Mouse (Mus musculus) heart, embryonic 16.5 days (tissue): ENCODE results near the gene Slc30a2. TPM values are rescaled to one million over a fixed set of nuclear protein-coding genes. Genes with fewer than 3 reads are reported as not detected.

ENCODE experiments used
- ATAC-seq: fragments of 200-750 bp; cut with Nextera tagmentation; replicated peaks from 2 replicates; pipeline ENCODE4 v1.8.0; 2017; ENCODE audit warnings: moderate number of reproducible peaks; ENCODE audit not compliant: insufficient read depth, low FRiP score; ENCODE audit errors: extremely low read depth
- H3K27ac ChIP-seq: fragments of 300-500 bp; sonication (generic); 2 replicates; pipeline ENCODE4 v1.5.1; 2014; ENCODE audit warnings: mild to moderate bottlenecking, low read length, control low read depth, moderate library complexity
- H3K27me3 ChIP-seq: fragments of 300-500 bp; sonication (generic); 2 replicates; pipeline ENCODE4 v1.6.1; 2014; ENCODE audit warnings: low read length, mixed read lengths; ENCODE audit not compliant: control insufficient read depth, insufficient read depth
- H3K36me3 ChIP-seq: fragments of 300-500 bp; sonication (generic); 2 replicates; pipeline ENCODE4 v1.6.1; 2014; ENCODE audit not compliant: control insufficient read depth, insufficient read depth
- H3K4me1 ChIP-seq: fragments of 300-500 bp; sonication (generic); 2 replicates; pipeline ENCODE4 v1.6.1; 2014; ENCODE audit warnings: low read length, mixed read lengths; ENCODE audit not compliant: control insufficient read depth, insufficient read depth
- H3K4me2 ChIP-seq: fragments of 300-500 bp; sonication (generic); 2 replicates; pipeline ENCODE4 v1.6.1; 2014; ENCODE audit warnings: low read depth, mild to moderate bottlenecking, control low read depth, low read length
- H3K4me3 ChIP-seq: fragments of 300-500 bp; sonication (generic); 2 replicates; pipeline ENCODE4 v1.5.1; 2014; ENCODE audit warnings: mild to moderate bottlenecking, control low read depth, low read length
- H3K9ac ChIP-seq: fragments of 300-500 bp; sonication (generic); 2 replicates; pipeline ENCODE4 v1.6.1; 2014; ENCODE audit warnings: low read length, control low read depth
- H3K9me3 ChIP-seq: fragments of 300-500 bp; sonication (generic); replicated peaks from 2 replicates; pipeline ENCODE4 v1.6.1; 2016; ENCODE audit warnings: low read length; ENCODE audit not compliant: control insufficient read depth
- WGBS: fragments of 180-500 bp; shearing (Covaris S2); extraction: QIAGEN DNeasy Blood & Tissue Kit; methylation state at CpG from one replicate; pipeline ENCODE4 v1.1.7; 2014; 5-methylcytosine and 5-hydroxymethylcytosine counted together
- polyA plus RNA-seq: library from polyadenylated mRNA; unstranded; fragments of >200 nt; fragmentation: Nextera tagmentation; extraction: Ambion mirVana; gene quantifications from 2 replicates; pipeline ENCODE4 v1.2.1, GENCODE M21; 2015

Slc30a2 gene
- polyA plus RNA-seq, 1 experiment from 2014 or later: 0.42 TPM

- H3K4me1 ChIP-seq: peaks cover 42% of the 10 kb centered on the region
Observed at GRCm38 (mm10) chr4:134302084-134302483, 40.9 kb upstream of the Slc30a2 start.

DNA sequence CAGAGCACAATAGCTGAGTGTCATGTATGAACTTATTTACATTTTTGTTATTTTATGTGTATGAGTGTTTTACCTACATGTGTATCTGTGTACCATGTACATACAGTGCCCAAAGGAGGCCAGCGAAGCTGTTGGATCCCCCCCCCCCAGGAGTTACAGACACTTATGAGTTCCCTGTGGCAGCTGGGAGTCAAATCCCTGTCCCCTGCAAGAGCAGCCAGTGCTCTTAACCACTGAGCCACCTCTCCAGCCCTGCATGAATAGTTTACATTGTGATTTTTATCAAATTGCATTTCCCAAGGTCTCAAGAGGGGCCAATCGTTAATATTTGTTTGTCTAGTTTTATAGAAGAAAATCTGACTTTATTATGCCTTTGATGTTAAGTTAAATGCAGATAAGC is 36.0 kb upstream of the Slc30a2 start:
- Histone ChIP-seq H3K4me3 (no peak overlapping the region), H3K9ac (no peak overlapping the region; the same call in 1 of the 2 replicates), H3K27ac (peak overlapping the region; percentile 54), H3K4me1 (peaks cover 25% of the 10 kb centered on the region), H3K4me2 (peak overlapping the region; percentile 49), H3K27me3 (no peaks in the 10 kb centered on the region), H3K36me3 (no peaks in the 10 kb centered on the region), H3K9me3 (no peaks in the 10 kb centered on the region)
- ATAC-seq: no peak
- WGBS: 61% methylated on average over 2 of the region's 2 CpGs

More at GRCm38 (mm10) chr4:134302084-134302483, 40.9 kb upstream of the Slc30a2 start:
- H3K27ac ChIP-seq: peak overlapping the region; percentile 72
- H3K9me3 ChIP-seq: no peaks in the 10 kb centered on the region
- H3K36me3 ChIP-seq: no peaks in the 10 kb centered on the region
- H3K4me2 ChIP-seq: no peak overlapping the region
- no peak overlapping the region; the same call in 1 of the 2 replicates for H3K9ac ChIP-seq
- H3K27me3 ChIP-seq: no peaks in the 10 kb centered on the region
- WGBS: 56% methylated on average over 5 of the region's 5 CpGs
- H3K4me3 ChIP-seq: no peak overlapping the region
- no peak for ATAC-seq

DNA sequence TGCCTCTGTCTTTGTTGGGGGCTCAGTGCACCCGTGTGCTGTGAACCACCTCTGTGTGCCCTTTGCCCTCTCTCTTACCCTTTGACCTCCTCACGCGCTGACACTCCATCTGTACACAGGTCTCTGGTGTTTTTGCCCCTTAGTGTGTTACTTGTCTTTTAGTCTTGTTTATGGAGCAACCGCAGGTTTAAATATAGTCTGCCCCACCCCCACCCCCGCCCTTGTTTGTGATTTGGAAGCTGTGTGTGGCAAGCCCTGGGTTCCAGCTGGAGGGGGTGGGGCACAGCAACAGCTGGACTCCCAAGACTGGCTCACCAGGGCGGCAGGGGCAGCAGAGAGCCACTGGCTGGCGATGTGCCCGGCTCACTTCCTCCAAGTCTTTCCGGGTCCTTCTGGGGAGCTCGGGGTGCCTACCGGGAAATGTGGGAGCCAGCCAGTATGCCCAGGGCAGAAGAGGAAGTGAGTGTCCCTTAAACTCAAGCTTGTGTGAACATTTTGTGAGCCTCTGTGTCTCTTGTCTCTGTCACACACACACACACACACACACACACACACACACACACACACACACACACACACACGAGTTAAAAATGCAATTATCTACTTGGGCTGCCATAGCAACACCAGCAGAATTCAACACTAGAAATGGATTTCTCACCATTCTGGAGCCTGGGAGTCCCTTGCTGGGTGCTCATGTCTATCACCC is 35.5 kb upstream of the Slc30a2 start:
- H3K9ac ChIP-seq: peak overlapping the region; percentile 28; the same call in 1 of the 2 replicates
- H3K36me3 ChIP-seq: no peaks in the 10 kb centered on the region
- 7% methylated on average over 12 of the region's 12 CpGs for WGBS
- no peaks in the 10 kb centered on the region for H3K27me3 ChIP-seq
- H3K27ac ChIP-seq: peak overlapping the region; percentile 54
- no peak overlapping the region for H3K4me3 ChIP-seq
- no peaks in the 10 kb centered on the region for H3K9me3 ChIP-seq
- peaks cover 19% of the 10 kb centered on the region for H3K4me1 ChIP-seq
- ATAC-seq: peak; percentile 76
- peak overlapping the region; percentile 49 for H3K4me2 ChIP-seq

- no peak for ATAC-seq
- Histone ChIP-seq H3K4me2 (no peak overlapping the region), H3K9me3 (peaks cover 4% of the 10 kb centered on the region), H3K36me3 (no peaks in the 10 kb centered on the region), H3K9ac (no peak overlapping the region), H3K27me3 (no peaks in the 10 kb centered on the region), H3K4me1 (peaks cover 24% of the 10 kb centered on the region), H3K27ac (no peak overlapping the region), H3K4me3 (no peak overlapping the region)
- WGBS: 85% methylated on average over 7 of the region's 7 CpGs
Observed at GRCm38 (mm10) chr4:134310106-134310505, 32.9 kb upstream of the Slc30a2 start.

GRCm38 (mm10) chr4:134310656-134311055 is 32.3 kb upstream of the Slc30a2 start:
- no peak for ATAC-seq
- Histone ChIP-seq H3K27me3 (no peaks in the 10 kb centered on the region), H3K4me3 (no peak overlapping the region), H3K9me3 (peaks cover 4% of the 10 kb centered on the region), H3K4me1 (peaks cover 24% of the 10 kb centered on the region), H3K4me2 (no peak overlapping the region), H3K9ac (no peak overlapping the region), H3K27ac (no peak overlapping the region), H3K36me3 (no peaks in the 10 kb centered on the region)
- 83% methylated on average over 9 of the region's 9 CpGs for WGBS

DNA sequence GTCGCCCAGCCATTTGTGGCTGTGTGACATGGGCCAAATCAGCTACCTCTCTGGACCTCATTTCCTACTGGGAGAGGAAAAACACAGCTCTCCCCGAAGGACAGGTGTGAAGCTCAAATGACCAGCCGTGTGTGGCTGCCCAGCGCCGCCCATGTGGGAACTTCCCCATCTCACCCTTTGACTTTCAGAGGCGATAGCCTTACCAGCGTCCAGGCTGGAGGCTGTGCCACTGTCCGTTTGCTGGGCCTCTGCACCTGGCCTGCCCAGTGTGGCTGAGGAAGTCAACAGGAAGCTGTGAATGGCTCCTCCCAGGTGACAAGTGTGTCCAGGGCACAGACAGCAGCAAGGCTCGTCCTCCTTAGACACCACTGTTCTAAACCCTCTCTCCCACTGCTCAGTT is 31.2 kb upstream of the Slc30a2 start:
- Histone ChIP-seq H3K4me2 (no peak overlapping the region), H3K27ac (no peak overlapping the region), H3K36me3 (no peaks in the 10 kb centered on the region), H3K27me3 (no peaks in the 10 kb centered on the region), H3K9me3 (peaks cover 4% of the 10 kb centered on the region), H3K4me3 (no peak overlapping the region), H3K4me1 (peaks cover 20% of the 10 kb centered on the region), H3K9ac (no peak overlapping the region)
- 74% methylated on average over 9 of the region's 9 CpGs for WGBS
- no peak for ATAC-seq

DNA sequence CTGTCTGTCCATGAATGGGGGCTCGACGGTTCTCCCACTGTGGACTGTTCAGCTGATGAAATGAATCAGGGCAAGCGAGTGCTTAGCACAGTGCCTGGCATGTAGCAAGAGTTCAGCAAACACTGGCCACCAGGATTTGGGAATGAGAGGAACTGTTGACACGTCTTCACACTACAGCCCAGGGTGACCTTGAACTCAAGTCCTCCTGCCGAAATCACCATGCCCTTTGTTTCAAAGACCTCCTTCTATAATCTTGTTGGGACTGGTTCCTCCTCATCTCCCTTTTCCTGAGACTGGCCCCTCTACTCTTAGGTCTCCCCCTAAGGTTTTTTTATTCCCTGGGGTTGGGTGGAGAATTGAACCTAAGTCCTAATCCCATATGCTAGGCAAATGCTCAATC is 30.6 kb upstream of the Slc30a2 start:
- Histone ChIP-seq H3K4me2 (no peak overlapping the region), H3K9me3 (peaks cover 4% of the 10 kb centered on the region), H3K9ac (no peak overlapping the region), H3K36me3 (no peaks in the 10 kb centered on the region), H3K4me3 (no peak overlapping the region), H3K27me3 (no peaks in the 10 kb centered on the region), H3K27ac (no peak overlapping the region), H3K4me1 (peaks cover 14% of the 10 kb centered on the region)
- no peak for ATAC-seq
- 78% methylated on average over 5 of the region's 5 CpGs for WGBS

GRCm38 (mm10) chr4:134312901-134313300 is 30.1 kb upstream of the Slc30a2 start:
- no peak overlapping the region for H3K27ac ChIP-seq
- no peak overlapping the region for H3K9ac ChIP-seq
- 93% methylated on average over 6 of the region's 6 CpGs for WGBS

DNA sequence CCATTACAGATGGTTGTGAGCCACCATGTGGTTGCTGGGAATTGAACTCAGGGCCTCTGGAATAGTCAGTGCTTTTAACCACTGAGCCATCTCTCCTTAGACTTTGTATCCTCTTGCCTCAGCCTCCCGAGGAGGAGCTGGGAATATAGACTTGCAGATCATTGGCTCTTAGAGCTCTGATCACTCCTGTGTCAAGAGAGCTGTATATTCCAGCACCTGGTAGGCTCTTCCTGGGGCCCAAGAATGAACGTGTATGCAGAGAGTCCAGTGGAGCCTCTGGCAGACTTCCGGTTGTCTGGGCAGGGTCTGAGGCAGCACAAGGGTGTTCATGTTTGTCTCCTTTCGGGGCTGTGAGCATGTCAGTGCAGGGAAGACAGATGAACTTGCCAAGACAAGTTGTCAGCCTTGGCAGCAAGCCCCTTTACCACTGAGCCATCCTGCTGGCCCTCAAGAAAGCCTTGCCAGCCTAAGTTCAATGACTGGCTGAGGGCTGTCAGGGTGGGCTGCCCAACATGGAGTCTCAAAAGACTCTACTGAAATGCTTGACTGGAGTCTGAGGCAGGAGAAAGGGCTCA is 28.8 kb upstream of the Slc30a2 start:
- Histone ChIP-seq H3K27me3 (no peaks in the 10 kb centered on the region), H3K36me3 (0 out of 2 replicates have a peak, but pooled peaks cover 4% of the 10 kb centered on the region), H3K4me1 (peaks cover 22% of the 10 kb centered on the region), H3K9me3 (peaks cover 4% of the 10 kb centered on the region), H3K4me3 (no peak overlapping the region), H3K9ac (peak overlapping the region; percentile 78; the same call in 1 of the 2 replicates), H3K4me2 (peak overlapping the region; percentile 71; the same call in 1 of the 2 replicates), H3K27ac (peak overlapping the region; percentile 96)
- 63% methylated on average over 4 of the region's 4 CpGs for WGBS
- ATAC-seq: no peak

More at GRCm38 (mm10) chr4:134312901-134313300, 30.1 kb upstream of the Slc30a2 start:
- Histone ChIP-seq H3K9me3 (peaks cover 4% of the 10 kb centered on the region), H3K27me3 (no peaks in the 10 kb centered on the region), H3K4me2 (no peak overlapping the region), H3K36me3 (0 out of 2 replicates have a peak, but pooled peaks cover 4% of the 10 kb centered on the region), H3K4me1 (peaks cover 12% of the 10 kb centered on the region), H3K4me3 (no peak overlapping the region)
- no peak for ATAC-seq
